Mouse (Mus musculus): ENCODE results near the gene Zcwpw1. TPM values are rescaled to one million over a fixed set of nuclear protein-coding genes. Genes with fewer than 3 reads are reported as not detected.

The Zcwpw1 gene
- polyA plus RNA-seq, 1 experiment, result 2.2 TPM

DNA sequence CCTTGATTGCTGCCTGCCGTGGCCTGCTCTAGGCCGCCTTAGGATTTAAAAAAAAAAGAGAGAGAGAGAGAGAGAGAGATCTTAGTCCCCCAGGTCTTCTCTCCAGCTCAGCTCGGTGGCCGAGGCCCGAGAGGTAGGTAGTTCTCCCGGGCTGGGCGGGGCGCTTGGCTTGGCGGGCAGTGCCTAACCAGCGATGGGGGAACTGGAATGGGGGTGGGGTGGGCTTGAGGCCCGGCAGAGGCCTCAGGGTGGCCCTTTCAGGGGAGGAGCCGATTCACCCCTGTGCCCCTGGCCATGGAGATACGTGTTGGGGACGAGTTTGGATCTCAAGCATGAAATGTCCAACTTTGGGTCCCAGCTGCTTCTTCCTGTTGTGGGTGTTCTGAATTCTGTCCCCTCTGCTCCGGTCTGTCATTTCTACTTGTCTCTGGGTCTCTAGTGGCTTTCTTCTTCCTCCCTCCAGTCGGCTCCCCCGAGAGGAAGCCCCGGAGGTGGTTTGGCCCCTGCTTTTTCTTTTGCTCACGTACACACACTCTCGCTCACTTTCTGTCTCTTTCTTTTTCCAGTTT lies 41.2 kb upstream of the Zcwpw1 start:
- peak overlapping the region; percentile 76 for H3ac ChIP-seq (ENCODE audit: control insufficient read depth, insufficient read length)
- H3K27me3 ChIP-seq (ENCODE audit: control insufficient read depth, insufficient read depth, insufficient read length), result no peaks in the 10 kb centered on the region
- peak overlapping the region; percentile 97 for H3K4me3 ChIP-seq
- peaks cover 5% of the 10 kb centered on the region for H3K36me3 ChIP-seq (ENCODE audit: control insufficient read depth, insufficient read depth)
- peak overlapping the region; percentile 94 for H3K4me2 ChIP-seq (ENCODE audit: low read depth)
- TF ChIP-seq REST (IDR thresholded peaks at IDR 0.05; ENCODE audit: insufficient read depth, insufficient read length) (no peak), POLR2A (IDR thresholded peaks at IDR 0.05; ENCODE audit: insufficient read length, low read depth) (no peak), CEBPB (IDR thresholded peaks at IDR 0.05; ENCODE audit: insufficient read depth, poor library complexity, severe bottlenecking) (no peak), TCF3 (IDR thresholded peaks at IDR 0.05; ENCODE audit: insufficient read length, low read depth) (no peak), MYOD1 (IDR thresholded peaks at IDR 0.05; ENCODE audit: control insufficient read depth in 1 of 3, insufficient read length in 2 of 3, low read depth in 2 of 3) (no peak), E2F4 (IDR thresholded peaks at IDR 0.05; ENCODE audit: insufficient read depth) (no peak), USF1 (IDR thresholded peaks at IDR 0.05; ENCODE audit: low read depth) (no peak), POLR2AphosphoS2 (IDR thresholded peaks at IDR 0.05; ENCODE audit: insufficient read length, low read depth) (no peak), MAX (IDR thresholded peaks at IDR 0.05; ENCODE audit: low read depth) (no peak), SRF (IDR thresholded peaks at IDR 0.05; ENCODE audit: control insufficient read depth, insufficient read length, low read depth) (no peak), MYOG (IDR thresholded peaks at IDR 0.05; ENCODE audit: control insufficient read depth in 1 of 3, insufficient read depth in 1 of 3, insufficient read length in 2 of 3, low read depth in 2 of 3) (no peak), TCF12 (IDR thresholded peaks at IDR 0.05; ENCODE audit: insufficient read depth, poor library complexity, severe bottlenecking) (no peak)
- H3K79me2 ChIP-seq (ENCODE audit: control insufficient read depth, insufficient read depth), result peaks cover 27% of the 10 kb centered on the region

DNA sequence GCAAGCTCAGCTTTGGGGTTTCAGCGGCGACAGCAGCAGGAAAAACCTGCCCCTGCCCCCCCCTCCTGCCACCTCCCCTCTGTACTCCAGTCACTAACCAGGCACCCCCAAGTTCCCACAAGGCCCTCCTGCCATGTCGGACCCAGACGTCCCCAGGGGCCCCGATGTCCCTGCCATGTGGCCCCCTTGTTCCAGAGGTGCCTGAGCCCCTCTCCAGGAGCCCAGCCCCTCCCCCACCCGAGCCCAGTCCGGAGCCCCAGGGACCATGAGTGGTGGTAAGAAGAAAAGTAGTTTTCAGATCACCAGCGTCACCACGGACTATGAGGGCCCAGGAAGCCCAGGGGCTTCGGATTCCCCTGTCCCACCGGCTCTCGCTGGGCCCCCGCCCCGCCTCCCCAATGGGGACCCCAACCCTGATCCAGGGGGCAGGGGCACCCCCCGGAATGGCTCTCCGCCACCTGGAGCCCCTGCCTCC lies 40.7 kb upstream of the Zcwpw1 start:
- peaks cover 27% of the 10 kb centered on the region for H3K79me2 ChIP-seq (ENCODE audit: control insufficient read depth, insufficient read depth)
- peak overlapping the region; percentile 94 for H3K4me2 ChIP-seq (ENCODE audit: low read depth)
- no peaks in the 10 kb centered on the region for H3K27me3 ChIP-seq (ENCODE audit: control insufficient read depth, insufficient read depth, insufficient read length)
- H3ac ChIP-seq (ENCODE audit: control insufficient read depth, insufficient read length), result peak overlapping the region; percentile 76
- H3K4me3 ChIP-seq, result peak overlapping the region; percentile 97
- H3K36me3 ChIP-seq (ENCODE audit: control insufficient read depth, insufficient read depth), result peaks cover 5% of the 10 kb centered on the region
- TF ChIP-seq TCF12 (IDR thresholded peaks at IDR 0.05; ENCODE audit: insufficient read depth, poor library complexity, severe bottlenecking) (no peak), POLR2A (IDR thresholded peaks at IDR 0.05; ENCODE audit: insufficient read length, low read depth) (no peak), SRF (IDR thresholded peaks at IDR 0.05; ENCODE audit: control insufficient read depth, insufficient read length, low read depth) (no peak), POLR2AphosphoS2 (IDR thresholded peaks at IDR 0.05; ENCODE audit: insufficient read length, low read depth) (no peak), MAX (IDR thresholded peaks at IDR 0.05; ENCODE audit: low read depth) (no peak), USF1 (IDR thresholded peaks at IDR 0.05; ENCODE audit: low read depth) (no peak), E2F4 (IDR thresholded peaks at IDR 0.05; ENCODE audit: insufficient read depth) (no peak), MYOG (IDR thresholded peaks at IDR 0.05; ENCODE audit: control insufficient read depth in 1 of 3, insufficient read depth in 1 of 3, insufficient read length in 2 of 3, low read depth in 2 of 3) (no peak), CEBPB (IDR thresholded peaks at IDR 0.05; ENCODE audit: insufficient read depth, poor library complexity, severe bottlenecking) (no peak), TCF3 (IDR thresholded peaks at IDR 0.05; ENCODE audit: insufficient read length, low read depth) (no peak)

DNA sequence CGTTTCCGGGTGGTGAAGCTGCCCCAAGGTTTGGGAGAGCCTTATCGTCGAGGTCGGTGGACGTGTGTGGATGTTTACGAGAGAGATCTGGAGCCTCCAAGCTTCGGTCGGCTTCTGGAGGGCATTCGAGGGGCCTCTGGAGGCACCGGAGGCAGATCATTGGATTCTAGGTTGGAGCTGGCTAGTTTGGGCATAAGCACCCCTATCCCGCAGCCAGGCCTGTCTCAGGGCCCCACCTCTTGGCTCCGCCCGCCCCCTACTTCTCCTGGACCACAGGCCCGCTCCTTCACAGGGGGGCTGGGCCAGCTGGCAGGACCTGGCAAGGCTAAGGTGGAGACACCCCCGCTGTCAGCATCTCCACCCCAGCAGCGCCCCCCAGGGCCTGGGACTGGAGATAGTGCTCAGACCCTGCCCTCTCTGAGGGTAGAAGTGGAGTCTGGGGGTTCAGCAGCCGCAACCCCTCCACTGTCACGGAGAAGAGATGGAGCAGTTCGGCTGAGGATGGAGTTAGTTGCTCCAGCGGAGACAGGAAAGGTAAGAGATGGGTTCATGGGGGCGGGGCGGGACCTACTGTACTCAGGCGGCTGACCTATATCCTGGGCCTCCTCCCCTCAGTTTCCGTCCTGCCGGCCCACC lies 40.2 kb upstream of the Zcwpw1 start:
- no peak for TF ChIP-seq MYOD1 (IDR thresholded peaks at IDR 0.05; ENCODE audit: control insufficient read depth in 1 of 3, insufficient read length in 2 of 3, low read depth in 2 of 3)
- no peak for TF ChIP-seq MAX (IDR thresholded peaks at IDR 0.05; ENCODE audit: low read depth)
- no peak for TF ChIP-seq SRF (IDR thresholded peaks at IDR 0.05; ENCODE audit: control insufficient read depth, insufficient read length, low read depth)
- TF ChIP-seq MYOG (IDR thresholded peaks at IDR 0.05; ENCODE audit: control insufficient read depth in 1 of 3, insufficient read depth in 1 of 3, insufficient read length in 2 of 3, low read depth in 2 of 3), result no peak
- no peak for TF ChIP-seq POLR2A (IDR thresholded peaks at IDR 0.05; ENCODE audit: insufficient read length, low read depth)
- TF ChIP-seq REST (IDR thresholded peaks at IDR 0.05; ENCODE audit: insufficient read depth, insufficient read length), result no peak
- no peak for TF ChIP-seq USF1 (IDR thresholded peaks at IDR 0.05; ENCODE audit: low read depth)
- no peak for TF ChIP-seq E2F4 (IDR thresholded peaks at IDR 0.05; ENCODE audit: insufficient read depth)
- no peak for TF ChIP-seq POLR2AphosphoS2 (IDR thresholded peaks at IDR 0.05; ENCODE audit: insufficient read length, low read depth)
- TF ChIP-seq TCF3 (IDR thresholded peaks at IDR 0.05; ENCODE audit: insufficient read length, low read depth), result no peak
- TF ChIP-seq CEBPB (IDR thresholded peaks at IDR 0.05; ENCODE audit: insufficient read depth, poor library complexity, severe bottlenecking), result no peak
- TF ChIP-seq TCF12 (IDR thresholded peaks at IDR 0.05; ENCODE audit: insufficient read depth, poor library complexity, severe bottlenecking), result no peak
- Histone ChIP-seq H3K4me2 (ENCODE audit: low read depth) (peak overlapping the region; percentile 94), H3ac (ENCODE audit: control insufficient read depth, insufficient read length) (peak overlapping the region; percentile 76), H3K27me3 (ENCODE audit: control insufficient read depth, insufficient read depth, insufficient read length) (no peaks in the 10 kb centered on the region), H3K36me3 (ENCODE audit: control insufficient read depth, insufficient read depth) (peaks cover 5% of the 10 kb centered on the region), H3K4me3 (peak overlapping the region; percentile 97), H3K79me2 (ENCODE audit: control insufficient read depth, insufficient read depth) (peaks cover 27% of the 10 kb centered on the region)

DNA sequence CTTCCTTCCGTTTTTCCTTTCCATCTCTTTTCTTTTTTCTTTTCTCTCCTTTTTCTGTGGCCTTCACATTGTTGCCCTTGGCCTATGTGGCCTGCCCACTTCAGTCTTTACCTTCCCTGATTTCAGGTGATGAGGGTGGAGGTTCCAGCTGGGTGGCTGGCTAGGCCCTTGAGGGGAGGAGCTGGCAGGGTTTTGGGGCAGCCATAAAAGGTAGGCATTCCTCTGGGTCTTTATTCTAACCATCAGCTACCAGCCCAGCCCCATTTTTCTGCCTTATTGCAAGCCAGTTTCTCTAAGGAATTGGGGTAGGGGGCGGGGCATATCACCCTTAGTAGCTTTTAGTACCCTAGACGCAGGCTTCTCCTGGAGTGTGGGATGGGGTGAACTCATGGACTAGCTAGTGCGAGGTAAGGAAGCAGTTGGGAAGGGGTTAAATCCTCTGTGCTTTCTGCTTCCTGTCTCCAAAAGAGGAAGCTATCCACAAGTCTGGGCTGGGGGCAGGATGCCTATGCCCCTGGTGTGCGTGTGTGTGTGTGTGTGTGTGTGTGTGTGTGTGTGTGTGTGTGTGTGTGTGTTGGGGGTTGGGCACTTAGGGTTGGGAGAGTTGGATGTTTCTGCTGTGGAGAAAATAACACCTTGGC lies 39.3 kb upstream of the Zcwpw1 start:
- Histone ChIP-seq H3ac (ENCODE audit: control insufficient read depth, insufficient read length) (no peak overlapping the region), H3K27me3 (ENCODE audit: control insufficient read depth, insufficient read depth, insufficient read length) (no peaks in the 10 kb centered on the region), H3K36me3 (ENCODE audit: control insufficient read depth, insufficient read depth) (peaks cover 5% of the 10 kb centered on the region), H3K4me2 (ENCODE audit: low read depth) (peak overlapping the region; percentile 94), H3K79me2 (ENCODE audit: control insufficient read depth, insufficient read depth) (peaks cover 27% of the 10 kb centered on the region), H3K4me3 (peak overlapping the region; percentile 97)
- TF ChIP-seq TCF12 (IDR thresholded peaks at IDR 0.05; ENCODE audit: insufficient read depth, poor library complexity, severe bottlenecking) (no peak), MYOD1 (IDR thresholded peaks at IDR 0.05; ENCODE audit: control insufficient read depth in 1 of 3, insufficient read length in 2 of 3, low read depth in 2 of 3) (no peak), MAX (IDR thresholded peaks at IDR 0.05; ENCODE audit: low read depth) (no peak), TCF3 (IDR thresholded peaks at IDR 0.05; ENCODE audit: insufficient read length, low read depth) (no peak), POLR2AphosphoS2 (IDR thresholded peaks at IDR 0.05; ENCODE audit: insufficient read length, low read depth) (no peak), SRF (IDR thresholded peaks at IDR 0.05; ENCODE audit: control insufficient read depth, insufficient read length, low read depth) (no peak), REST (IDR thresholded peaks at IDR 0.05; ENCODE audit: insufficient read depth, insufficient read length) (no peak), MYOG (IDR thresholded peaks at IDR 0.05; ENCODE audit: control insufficient read depth in 1 of 3, insufficient read depth in 1 of 3, insufficient read length in 2 of 3, low read depth in 2 of 3) (no peak), CEBPB (IDR thresholded peaks at IDR 0.05; ENCODE audit: insufficient read depth, poor library complexity, severe bottlenecking) (no peak), POLR2A (IDR thresholded peaks at IDR 0.05; ENCODE audit: insufficient read length, low read depth) (no peak), USF1 (IDR thresholded peaks at IDR 0.05; ENCODE audit: low read depth) (no peak), E2F4 (IDR thresholded peaks at IDR 0.05; ENCODE audit: insufficient read depth) (no peak)
